Comparison of ENCODE assay signal across 8 mouse cellular contexts in the genomic region with DNA sequence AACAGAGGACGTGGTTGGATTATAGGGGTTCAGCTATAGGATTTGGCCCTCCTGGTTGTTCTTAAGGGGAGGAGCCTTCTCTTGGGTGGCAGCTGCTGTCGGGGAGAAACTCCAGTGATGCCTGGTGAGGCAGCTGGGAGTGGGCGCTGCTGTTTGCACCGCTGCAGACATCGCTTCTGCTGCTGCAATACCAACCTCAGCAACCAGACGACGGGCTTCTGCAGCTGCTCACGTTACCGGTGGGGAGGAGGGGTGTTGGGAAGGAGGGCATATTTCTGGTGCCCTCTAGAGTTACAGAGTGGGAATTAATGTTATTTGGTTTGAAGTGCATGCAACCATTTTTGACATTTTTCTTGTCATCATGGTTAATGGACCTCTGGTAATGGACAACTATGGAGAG. TPM values are rescaled to one million over a fixed set of nuclear protein-coding genes. Genes with fewer than 3 reads are reported as not detected.
A peak's percentile ranks its signal among the peaks of the same experiment; 100 is the strongest.
DNase-seq lines count a peak whose midpoint lies in the region; ATAC-seq and TF ChIP-seq lines count a peak whose summit lies in the region.

No protein-coding gene starts in this region.

- peak overlapping the region; percentile 94 for H3K9ac ChIP-seq in embryonic facial prominence, embryonic 14.5 days (ENCODE audit: low read depth, low read length)
- H3K9ac ChIP-seq in kidney, embryonic 14.5 days (ENCODE audit: low read depth, low read length), result peak overlapping the region; percentile 86
- peak overlapping the region; percentile 83 for H3K9ac ChIP-seq in limb, embryonic 15.5 days
- H3K9ac ChIP-seq in midbrain, postnatal 0 days (replicated peaks; ENCODE audit: low read length, poor library complexity, severe bottlenecking), result peak overlapping the region; percentile 91

- peak; percentile 90 for TF ChIP-seq CTCF in midbrain, postnatal 0 days (IDR thresholded peaks at IDR 0.05)

- ATAC-seq in embryonic facial prominence, embryonic 14.5 days (ENCODE audit: low read depth), result peak; percentile 14; the same call in 1 of the 2 replicates
- no peak for ATAC-seq in kidney, embryonic 14.5 days (ENCODE audit: low FRiP score, low TSS enrichment)
- no peak for ATAC-seq in limb, embryonic 15.5 days (ENCODE audit: insufficient number of reproducible peaks, low FRiP score, low TSS enrichment, low read depth)
- ATAC-seq in midbrain, postnatal 0 days (ENCODE audit: low FRiP score), result no peak; the same call in 1 of the 2 replicates

- peaks cover 34% of the 10 kb centered on the region for H3K36me3 ChIP-seq in embryonic facial prominence, embryonic 14.5 days (ENCODE audit: control insufficient read depth, insufficient read depth, low read length)
- peaks cover 22% of the 10 kb centered on the region; the same call in 1 of the 2 replicates for H3K36me3 ChIP-seq in kidney, embryonic 14.5 days (ENCODE audit: control insufficient read depth, insufficient read depth, low read length)
- H3K36me3 ChIP-seq in limb, embryonic 15.5 days, result peaks cover 4% of the 10 kb centered on the region
- no peaks in the 10 kb centered on the region; the same call in 1 of the 2 replicates for H3K36me3 ChIP-seq in midbrain, postnatal 0 days (ENCODE audit: insufficient read depth, low read length)

- peak overlapping the region; percentile 98; the same call in 1 of the 2 replicates for H3K27ac ChIP-seq in embryonic facial prominence, embryonic 14.5 days (replicated peaks; ENCODE audit: low read depth, low read length)
- peak overlapping the region; percentile 99; the same call in 1 of the 2 replicates for H3K27ac ChIP-seq in kidney, embryonic 14.5 days (ENCODE audit: low read depth, low read length)
- H3K27ac ChIP-seq in limb, embryonic 15.5 days, result peak overlapping the region; percentile 99
- H3K27ac ChIP-seq in midbrain, postnatal 0 days (ENCODE audit: low read depth, low read length), result peak overlapping the region; percentile 98

- H3K4me2 ChIP-seq in embryonic facial prominence, embryonic 14.5 days (ENCODE audit: low read depth, low read length), result peak overlapping the region; percentile 58
- H3K4me2 ChIP-seq in kidney, embryonic 14.5 days (replicated peaks; ENCODE audit: low read depth, low read length), result peak overlapping the region; percentile 74
- H3K4me2 ChIP-seq in limb, embryonic 15.5 days, result peak overlapping the region; percentile 76
- H3K4me2 ChIP-seq in midbrain, postnatal 0 days (ENCODE audit: low read depth, low read length, poor library complexity, severe bottlenecking), result peak overlapping the region; percentile 49

- WGBS in embryonic facial prominence, embryonic 14.5 days, result 0% methylated on average over 9 of the region's 9 CpGs
- WGBS in kidney, embryonic 14.5 days, result 2% methylated on average over 9 of the region's 9 CpGs
- WGBS in limb, embryonic 15.5 days, result under 1% methylated on average over 9 of the region's 9 CpGs
- 1% methylated on average over 9 of the region's 9 CpGs for WGBS in midbrain, postnatal 0 days

- 0 out of 2 replicates have a peak, but pooled peaks cover 11% of the 10 kb centered on the region for H3K9me3 ChIP-seq in embryonic facial prominence, embryonic 14.5 days (ENCODE audit: control insufficient read depth, low read length)
- peaks cover 4% of the 10 kb centered on the region; the same call in 1 of the 2 replicates for H3K9me3 ChIP-seq in kidney, embryonic 14.5 days (ENCODE audit: control insufficient read depth, low read length)
- no peaks in the 10 kb centered on the region for H3K9me3 ChIP-seq in limb, embryonic 15.5 days
- no peaks in the 10 kb centered on the region for H3K9me3 ChIP-seq in midbrain, postnatal 0 days (ENCODE audit: low read length)

- peak; percentile 81 for DNase-seq in 3T3-L1 (ENCODE audit: low read depth, low spot score)
- peak; percentile 62 for DNase-seq in adrenal gland, postnatal 25 days
- peak; percentile 94 for DNase-seq in embryonic facial prominence, embryonic 14.5 days (ENCODE audit: low spot score)
- peak; percentile 41 to 51 for DNase-seq in heart, adult 9 months (ENCODE audit: low spot score in 2 of 2)
- DNase-seq in midbrain, postnatal 0 days (ENCODE audit: low spot score), result peak; percentile 86
- peak; percentile 51 to 79 for DNase-seq in spleen, postnatal 10 days (ENCODE audit: low spot score in 2 of 2)

- no peaks in the 10 kb centered on the region for H3K27me3 ChIP-seq in embryonic facial prominence, embryonic 14.5 days (replicated peaks; ENCODE audit: control insufficient read depth, insufficient read depth, low read length)
- H3K27me3 ChIP-seq in kidney, embryonic 14.5 days (ENCODE audit: control insufficient read depth, insufficient read depth, low read length), result no peaks in the 10 kb centered on the region
- no peaks in the 10 kb centered on the region for H3K27me3 ChIP-seq in limb, embryonic 15.5 days
- no peaks in the 10 kb centered on the region for H3K27me3 ChIP-seq in midbrain, postnatal 0 days (ENCODE audit: insufficient read depth, low read length)

- peaks cover 5% of the 10 kb centered on the region for H3K4me1 ChIP-seq in embryonic facial prominence, embryonic 14.5 days (ENCODE audit: control insufficient read depth, insufficient read depth, low read length)
- H3K4me1 ChIP-seq in kidney, embryonic 14.5 days (ENCODE audit: control insufficient read depth, insufficient read depth, low read length), result peaks cover 6% of the 10 kb centered on the region
- peaks cover 17% of the 10 kb centered on the region for H3K4me1 ChIP-seq in limb, embryonic 15.5 days
- H3K4me1 ChIP-seq in midbrain, postnatal 0 days (ENCODE audit: insufficient read depth, low read length), result peaks cover 10% of the 10 kb centered on the region

- H3K4me3 ChIP-seq in embryonic facial prominence, embryonic 14.5 days (ENCODE audit: low read depth, low read length), result peak overlapping the region; percentile 78
- H3K4me3 ChIP-seq in kidney, embryonic 14.5 days (ENCODE audit: low read length), result peak overlapping the region; percentile 75
- peak overlapping the region; percentile 78 for H3K4me3 ChIP-seq in limb, embryonic 15.5 days
- H3K4me3 ChIP-seq in midbrain, postnatal 0 days (ENCODE audit: low read depth, low read length), result peak overlapping the region; percentile 82

RNA-seq across cellular contexts. Expression of gene Zmym2, which starts 1.4 kb away (rescaled TPM):
- total RNA-seq in adrenal gland, postnatal 25 days (2021), result 59.4 and 65.4 TPM in 2 replicates
- 36.6 and 45.1 TPM in 2 replicates for polyA plus RNA-seq in embryonic facial prominence, embryonic 14.5 days (2014; fragmentation: Nextera tagmentation; extraction: Ambion mirVana)
- polyA plus RNA-seq in kidney, embryonic 14.5 days (2014; fragmentation: Nextera tagmentation; extraction: Ambion mirVana), result 37.1 and 50.5 TPM in 2 replicates
- polyA plus RNA-seq in limb, embryonic 15.5 days (2015; fragmentation: Nextera tagmentation; extraction: Ambion mirVana), result 34.0 and 38.2 TPM in 2 replicates
- 46.5 and 62.4 TPM in 2 replicates for total RNA-seq in midbrain, postnatal 0 days (2014; rRNA removed)
- polyA plus RNA-seq in midbrain, postnatal 0 days (2015; fragmentation: Nextera tagmentation; extraction: Ambion mirVana), result 26.1 and 29.6 TPM in 2 replicates
